Mouse (Mus musculus) heart, adult 2 months (tissue): Measurements from ENCODE around the gene Tcp11l2.

Experiments used
- CTCF ChIP-seq: fragments of 200-600 bp; IDR thresholded peaks from 2 replicates; pipeline ENCODE4 v1.8.1; 2022; ENCODE audit warnings: antibody characterized with exemption, mild to moderate bottlenecking, moderate library complexity
- EP300 ChIP-seq: fragments of 200-500 bp; IDR thresholded peaks from 2 replicates; pipeline ENCODE4 v1.6.1; 2011; ENCODE audit warnings: low read depth, low read length, control low read depth; ENCODE audit not compliant: insufficient read depth
- POLR2A ChIP-seq: fragments of 200-500 bp; IDR thresholded peaks from 2 replicates; pipeline ENCODE4 v1.6.1; 2011; ENCODE audit warnings: mild to moderate bottlenecking, low read depth, low read length, control low read depth; ENCODE audit not compliant: insufficient read depth

DNA sequence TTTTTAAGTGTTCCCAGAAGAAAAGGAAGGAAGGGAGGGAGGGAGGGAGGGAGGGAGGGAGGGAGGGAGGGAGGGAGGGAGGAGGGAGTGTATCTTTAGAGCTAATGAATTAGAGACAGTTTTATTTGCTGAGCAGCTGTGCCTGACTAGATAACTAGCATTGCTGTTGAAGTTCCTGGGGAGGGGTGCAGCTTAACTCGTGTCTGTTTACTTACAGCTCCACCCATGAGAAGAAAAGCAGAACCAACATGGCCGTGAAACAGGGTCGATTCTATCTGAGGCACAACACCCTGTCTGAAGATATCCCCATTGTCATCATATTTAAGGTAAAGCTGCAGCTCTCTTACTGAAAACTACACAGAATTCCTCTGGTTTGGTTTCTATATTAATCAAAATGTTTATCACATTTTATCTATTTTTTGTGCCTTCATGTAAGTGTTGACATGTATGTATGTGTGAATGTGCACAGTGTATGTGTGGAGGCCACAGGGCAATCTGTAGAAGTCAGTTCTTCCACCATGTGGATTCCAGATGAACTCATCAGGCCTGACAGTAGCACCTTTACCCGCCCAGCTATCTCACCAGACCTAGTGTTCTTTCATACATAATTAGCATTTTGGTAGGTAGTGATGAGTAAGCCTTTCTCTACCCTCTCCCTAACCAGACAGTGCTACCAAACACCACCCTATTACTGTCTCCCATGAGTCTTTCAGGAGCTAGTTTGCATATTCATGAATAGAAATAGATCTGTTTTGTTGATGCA, 63.3 kb downstream of the Tcp11l2 start:
- TF ChIP-seq CTCF = no peak
- TF ChIP-seq EP300 = no peak
- no peak for TF ChIP-seq POLR2A
